Mouse (Mus musculus) MEL-GATA-1-ER (cell line): ENCODE measurements around the gene Marveld1.

Experiments used
- DNase-seq: peaks from one replicate; pipeline ENCODE4 v3.0.0-alpha.2; 2012; ENCODE audit warnings: low read depth; ENCODE audit errors: extremely low read depth

The Marveld1 gene

GRCm38 (mm10) chr19:42170025-42170969 lies 23.1 kb downstream of the Marveld1 start:
- DNase-seq = peak; percentile 88

DNA sequence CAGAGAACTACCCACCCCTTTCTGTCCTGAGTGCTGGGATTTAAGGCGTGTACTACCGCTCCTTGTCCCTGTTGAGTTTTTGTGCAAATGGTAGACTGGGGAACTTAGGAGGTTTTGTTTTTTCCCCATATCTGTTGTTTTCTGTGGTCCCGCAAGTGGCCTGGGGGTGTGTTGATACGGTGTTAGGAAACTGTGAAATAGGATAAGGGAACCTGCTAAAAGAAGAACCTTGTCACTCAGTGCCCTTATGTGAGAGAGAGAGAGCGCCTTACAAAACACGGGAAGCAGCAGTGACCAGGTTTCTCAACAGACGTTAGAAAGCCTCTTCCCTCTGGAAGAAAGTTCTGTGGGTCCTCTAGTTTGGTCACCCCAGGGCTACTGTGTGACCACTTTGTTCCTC lies 29.6 kb downstream of the Marveld1 start:
- DNase-seq = peak; percentile 98

- DNase-seq = peak; percentile 47
These were observed 30.3 kb downstream of the Marveld1 start for GRCm38 (mm10) chr19:42177461-42177860.

DNA sequence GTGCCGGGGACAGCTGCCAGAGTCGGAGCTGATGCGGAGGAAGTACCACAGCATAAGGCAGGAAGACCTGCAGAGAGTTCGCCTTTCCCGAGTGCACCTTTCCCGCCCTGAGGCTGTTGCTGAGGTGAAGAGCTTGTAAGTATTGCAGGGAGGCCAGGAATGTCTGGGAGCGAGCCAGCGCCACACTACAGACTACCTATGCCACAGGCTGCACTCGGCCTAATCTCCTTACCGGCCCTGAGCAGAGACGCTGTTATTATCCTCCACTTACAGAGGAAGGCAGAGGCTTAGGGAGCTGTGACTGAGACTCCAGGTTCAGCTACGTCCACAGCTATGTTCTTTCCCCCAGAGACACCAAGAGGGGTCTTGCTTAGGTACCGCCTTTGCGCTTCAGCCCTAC lies 32.2 kb downstream of the Marveld1 start:
- DNase-seq = no peak

DNA sequence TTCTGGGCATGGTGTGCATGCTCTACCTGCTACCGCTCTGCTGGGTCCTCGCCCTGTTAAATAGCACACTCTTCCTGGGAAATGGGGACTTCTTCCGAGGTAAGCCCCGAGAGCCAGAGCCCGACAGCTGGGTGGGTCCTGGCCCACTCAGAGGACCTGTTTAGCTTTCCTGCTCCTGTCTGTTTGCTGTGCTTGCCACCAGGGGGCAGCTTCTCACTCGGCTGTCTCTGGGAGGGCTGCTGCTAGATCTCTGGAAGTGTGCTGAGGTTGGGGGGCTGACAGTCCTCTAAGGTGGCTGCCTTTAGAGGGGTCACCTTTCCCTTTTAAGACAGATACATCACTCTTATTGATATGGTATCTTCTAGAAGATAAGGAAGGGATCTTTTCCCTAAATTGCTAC lies 35.5 kb downstream of the Marveld1 start:
- no peak for DNase-seq

- no peak for DNase-seq
These were observed 42.5 kb downstream of the Marveld1 start for GRCm38 (mm10) chr19:42189735-42190134.

GRCm38 (mm10) chr19:42190494-42190893 lies 43.3 kb downstream of the Marveld1 start:
- DNase-seq = no peak

DNA sequence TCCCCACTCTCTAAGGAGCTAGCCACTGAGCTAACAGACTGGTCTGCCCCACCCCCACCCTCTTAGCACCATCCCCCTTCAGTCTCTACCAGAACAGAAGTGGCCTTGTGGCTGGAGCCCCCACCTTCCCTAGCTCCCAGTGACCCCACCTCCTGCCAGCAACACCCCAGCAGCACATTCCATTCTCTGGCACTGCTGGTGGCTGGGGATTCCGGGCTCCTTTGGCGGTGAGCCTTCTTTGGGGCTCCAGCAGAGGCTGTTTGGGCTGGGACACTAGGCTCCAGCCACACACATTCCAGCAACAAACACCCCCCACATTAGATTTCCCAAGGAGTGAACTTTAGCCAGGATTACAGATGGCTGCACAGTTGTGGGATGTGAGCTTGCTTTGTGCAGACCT lies 46.1 kb downstream of the Marveld1 start:
- no peak for DNase-seq

DNA sequence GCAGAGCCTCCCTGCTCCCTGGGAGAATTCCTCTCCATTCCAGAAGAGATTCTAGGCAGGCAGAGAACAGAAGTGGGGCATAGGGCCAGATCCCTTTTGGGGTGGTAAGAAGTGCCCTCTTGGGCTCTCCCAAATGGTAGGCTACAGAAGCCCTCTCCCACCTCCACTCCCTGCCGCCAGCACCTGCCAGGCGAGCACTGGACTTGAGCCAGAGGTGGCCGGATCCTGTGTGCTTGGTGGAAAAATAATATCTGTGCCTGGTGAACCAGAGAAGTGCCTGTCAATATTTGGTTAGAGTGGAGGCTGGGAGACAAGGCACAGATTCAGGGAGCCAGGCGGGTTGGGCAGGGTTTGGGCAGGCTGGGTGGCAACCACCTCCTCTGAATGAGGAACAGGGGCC lies 49.2 kb downstream of the Marveld1 start:
- no peak for DNase-seq

DNA sequence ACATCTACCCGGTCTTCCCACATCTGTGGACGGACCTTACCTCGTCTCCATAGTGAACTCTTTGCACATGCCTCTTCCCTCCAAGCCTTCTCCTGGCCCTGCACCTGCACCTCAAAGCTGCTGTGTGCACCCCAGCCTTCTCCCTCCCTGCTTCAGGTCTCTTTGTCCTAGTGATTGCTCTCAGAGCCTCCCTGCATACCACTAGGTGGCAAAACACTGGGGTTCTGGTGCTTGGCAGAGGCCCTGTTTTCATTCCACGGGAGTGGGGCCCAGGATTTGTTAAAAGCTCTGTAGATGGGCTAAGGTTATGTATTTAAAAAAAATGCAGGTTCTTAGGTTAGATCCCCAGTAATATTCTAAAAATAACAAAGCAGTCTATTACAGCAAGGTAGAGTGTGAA lies 49.9 kb downstream of the Marveld1 start:
- DNase-seq = no peak

DNA sequence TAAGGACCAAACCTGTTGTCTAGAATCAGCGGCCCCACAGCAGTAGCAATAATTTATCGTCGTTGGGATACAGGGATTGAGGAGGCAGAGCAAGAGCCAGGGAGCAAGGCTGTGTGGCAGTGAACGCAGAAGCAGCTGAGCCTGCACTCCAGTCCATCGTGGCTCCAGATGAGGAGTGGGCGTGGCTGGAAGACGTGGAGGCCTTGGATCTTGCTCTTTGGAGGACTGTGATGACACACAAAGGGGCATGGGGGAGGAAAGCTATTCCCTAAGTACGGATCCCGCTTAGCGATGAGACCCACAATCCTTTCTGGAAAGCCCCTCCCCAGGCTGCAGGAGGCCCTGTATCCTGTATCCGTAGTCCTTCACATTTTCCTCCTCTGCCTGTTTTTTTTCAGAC lies 50.8 kb downstream of the Marveld1 start:
- no peak for DNase-seq
